Mouse (Mus musculus): Measurements from ENCODE around the gene Ptges.

DNA sequence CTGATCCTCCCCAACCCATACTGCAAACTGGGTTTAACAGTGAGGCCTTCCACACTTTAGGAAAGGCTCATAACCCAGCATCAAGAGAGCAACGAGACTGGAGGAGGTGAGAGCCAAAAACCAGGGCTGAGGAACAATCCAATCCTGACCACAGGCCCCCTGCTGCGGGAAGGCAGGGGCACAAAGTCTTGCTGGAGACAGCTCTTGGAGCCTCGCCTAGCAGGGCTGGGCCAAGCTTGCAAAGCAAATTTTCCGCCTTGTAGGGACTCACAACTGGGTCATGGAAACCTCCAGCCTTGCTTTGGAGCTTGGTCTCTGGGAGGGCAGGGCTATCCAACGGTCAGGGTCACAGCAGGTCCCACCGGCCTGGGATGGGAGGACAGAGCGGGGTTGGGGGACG lies 58.8 kb downstream of the Ptges start:
- TF ChIP-seq TAL1 (IDR thresholded peaks at IDR 0.05; ENCODE audit: low read length) (no peak), GATA1 (IDR thresholded peaks at IDR 0.05; ENCODE audit: low read length) (no peak)

Measured in erythroblast, embryonic 14.5 days (primary cell).